Mouse (Mus musculus) gonadal fat pad, adult 2 months (tissue): Measurements from ENCODE around the gene Rab42. TPM values are rescaled to one million over a fixed set of nuclear protein-coding genes. Genes with fewer than 3 reads are reported as not detected.

ENCODE experiments used
- DNase-seq: peaks from one replicate; pipeline ENCODE4 v3.0.0-alpha.2; 2012; ENCODE audit warnings: low read depth
- polyA plus RNA-seq: library from polyadenylated mRNA; depleted of rRNA; stranded (reverse); fragments of >200 nt; gene quantifications from 2 replicates; pipeline ENCODE4 v1.2.3, GENCODE M21; 2012; rRNA removed

The Rab42 gene
- polyA plus RNA-seq: 16.4 and 22.5 TPM in 2 replicates

- DNase-seq: no peak
Measured at GRCm38 (mm10) chr4:132302939-132303479, at the start of gene Rab42. TSS of gene Rab42 (minus strand) at chr4:132303385.

- no peak for DNase-seq
Measured at GRCm38 (mm10) chr4:132352739-132353138, 49.6 kb upstream of the Rab42 start.

DNA sequence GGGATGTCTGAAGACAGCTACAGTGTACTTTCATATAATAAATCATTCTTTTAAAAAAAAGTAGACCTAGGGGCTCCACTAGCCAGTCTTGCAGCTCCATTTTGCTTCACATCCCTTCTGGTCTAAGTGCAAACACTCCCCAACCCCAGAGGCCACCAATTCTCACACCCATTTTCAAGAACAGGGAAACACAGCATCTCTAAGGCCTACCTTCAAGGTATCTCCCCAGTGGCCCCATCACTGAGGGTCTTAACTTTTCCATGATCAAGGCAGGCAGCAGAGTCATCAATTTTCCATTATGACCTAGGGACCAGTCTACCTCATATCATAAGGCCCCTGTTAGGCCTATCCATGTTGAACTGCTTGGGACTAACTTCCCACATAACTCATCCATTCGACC, 48.2 kb upstream of the Rab42 start:
- DNase-seq: no peak

- DNase-seq: no peak
Measured at GRCm38 (mm10) chr4:132350854-132351253, 47.7 kb upstream of the Rab42 start.

GRCm38 (mm10) chr4:132350123-132350740, 47.0 kb upstream of the Rab42 start:
- no peak for DNase-seq

DNA sequence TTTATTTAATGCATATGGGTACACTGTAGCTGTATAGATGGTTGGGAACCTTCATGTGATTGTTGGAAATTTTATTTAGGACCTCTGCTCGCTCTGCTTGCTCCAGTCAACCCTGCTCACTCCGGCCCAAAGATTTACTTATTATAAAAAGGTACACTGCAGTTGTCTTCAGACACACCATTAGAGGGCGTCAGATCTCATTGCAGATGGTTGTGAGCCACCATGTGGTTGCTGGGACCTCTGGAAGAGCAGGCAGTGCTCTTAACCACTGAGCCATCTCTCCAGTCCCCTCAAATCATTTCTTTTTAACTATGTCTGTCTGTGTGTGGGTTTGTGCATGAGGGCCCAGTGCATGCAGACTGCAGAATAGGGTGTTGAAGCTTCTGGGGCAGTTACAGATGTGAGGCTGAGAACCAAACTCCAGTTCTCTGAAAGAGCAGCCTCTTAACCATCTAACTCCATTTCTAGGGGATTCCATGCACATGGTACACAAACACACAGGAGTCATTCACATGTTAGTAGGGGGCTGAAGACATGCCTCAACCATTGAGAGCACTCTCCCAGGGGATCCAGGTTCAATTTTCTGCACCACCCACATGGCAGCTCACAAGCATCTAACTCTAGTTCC, 46.4 kb upstream of the Rab42 start:
- no peak for DNase-seq

- no peak for DNase-seq
Measured at GRCm38 (mm10) chr4:132346661-132347060, 43.5 kb upstream of the Rab42 start.

- DNase-seq: no peak
Measured at GRCm38 (mm10) chr4:132346261-132346660, 43.1 kb upstream of the Rab42 start.

DNA sequence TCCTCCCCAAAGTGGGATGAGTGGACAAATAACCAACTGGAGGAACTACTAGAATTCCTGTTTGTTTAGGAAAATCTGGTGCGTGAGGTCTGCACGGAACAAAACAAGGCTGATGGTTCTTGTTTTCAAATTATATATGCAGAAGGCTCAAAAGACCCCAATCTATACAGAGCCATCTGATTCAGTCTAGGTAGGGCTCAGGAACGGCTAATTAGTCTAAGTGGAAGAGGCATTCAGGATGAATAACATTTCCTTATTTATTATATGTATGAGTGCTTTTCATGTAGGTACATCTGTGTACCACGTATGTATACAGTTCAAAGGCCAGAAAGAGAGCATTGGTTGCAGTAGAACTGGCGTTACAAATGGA, 42.6 kb upstream of the Rab42 start:
- DNase-seq: no peak

DNA sequence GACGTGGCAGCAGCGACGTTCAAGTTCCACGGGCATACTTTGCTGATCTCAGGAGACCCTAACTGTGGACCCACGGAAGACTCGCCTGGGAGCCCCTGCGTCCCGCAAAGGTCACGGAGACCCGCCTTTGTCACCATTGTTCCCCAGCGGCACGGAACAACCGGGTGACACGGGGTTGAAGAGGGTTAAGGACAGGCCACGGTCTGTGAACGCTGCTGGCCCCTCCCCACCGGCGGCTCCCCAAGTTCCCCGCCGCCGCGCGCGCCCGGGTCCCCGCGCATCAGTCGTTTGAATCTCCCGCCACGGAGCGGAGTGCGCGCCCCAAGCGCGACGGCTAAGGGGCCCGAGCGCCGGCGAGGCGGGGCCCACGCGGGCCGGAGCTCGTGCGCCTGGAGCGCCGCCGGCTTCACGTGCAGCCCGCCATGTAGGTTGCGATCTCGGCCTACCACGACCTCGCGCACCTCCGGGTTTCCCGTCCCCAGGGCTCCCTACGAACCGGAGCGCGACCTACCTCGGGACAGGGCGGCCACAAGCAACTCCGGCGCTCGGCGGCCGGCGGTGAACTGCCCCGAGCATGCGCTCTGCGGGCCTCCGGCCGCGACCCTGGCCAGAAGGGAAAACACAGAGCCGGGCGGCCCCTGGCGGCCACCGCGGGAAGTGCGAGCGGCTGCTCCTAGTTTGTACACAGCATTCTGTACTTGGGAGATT, 42.1 kb upstream of the Rab42 start:
- no peak for DNase-seq

DNA sequence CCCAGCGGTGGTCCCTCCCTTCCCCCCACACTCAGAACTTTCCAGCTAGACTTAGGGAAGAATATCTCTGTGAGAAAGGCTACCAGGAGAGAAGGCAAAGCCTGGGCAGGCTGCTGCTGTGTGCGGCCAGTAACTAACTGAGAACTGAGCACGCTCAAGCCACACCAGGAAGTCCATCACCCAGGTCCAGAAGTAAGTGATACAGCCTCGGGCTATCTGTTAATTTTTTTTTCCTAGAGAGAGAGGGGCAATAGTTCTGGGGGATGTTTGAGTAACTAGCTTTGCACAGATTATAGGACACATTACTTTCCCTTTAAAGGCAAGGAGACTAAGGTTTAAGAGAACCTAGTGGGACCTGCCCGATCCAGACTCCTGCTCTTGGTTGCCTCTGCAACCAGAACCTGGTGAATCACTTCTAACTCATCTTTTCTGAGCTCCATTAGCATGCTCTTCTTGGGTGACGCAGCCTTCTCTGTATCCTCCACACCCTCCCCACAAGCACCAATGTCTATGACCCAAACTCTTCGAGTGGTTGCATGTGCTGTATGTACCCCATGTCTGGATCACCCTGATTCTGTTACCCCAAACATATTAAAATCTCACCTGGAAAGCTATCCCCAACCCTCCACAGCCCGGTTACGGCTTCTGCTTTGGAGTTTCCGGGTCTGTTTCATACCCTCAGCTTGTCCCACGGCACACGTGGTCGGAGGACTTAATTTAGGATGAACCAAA, 41.4 kb upstream of the Rab42 start:
- DNase-seq: no peak

DNA sequence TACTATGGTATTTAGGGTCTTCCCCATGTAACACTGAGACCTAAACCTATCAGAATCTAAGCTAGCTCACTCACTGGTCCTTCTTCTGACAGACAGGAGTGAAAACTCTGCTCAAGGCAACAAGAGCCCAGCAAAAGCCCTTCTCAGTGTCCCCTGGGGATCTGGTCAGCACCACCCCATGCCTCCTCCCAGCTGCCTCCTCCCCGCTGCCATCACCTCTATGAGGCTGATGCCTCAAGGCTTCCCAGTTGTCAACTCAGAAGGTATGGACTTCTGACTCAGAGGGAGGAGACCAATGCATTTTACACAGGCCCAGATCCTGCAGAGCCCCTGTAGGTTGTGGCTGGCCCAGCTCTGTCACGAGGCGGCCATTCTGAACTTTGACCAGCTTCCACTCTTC, 38.3 kb upstream of the Rab42 start:
- no peak for DNase-seq

- DNase-seq: no peak
Measured at GRCm38 (mm10) chr4:132338943-132339342, 35.8 kb upstream of the Rab42 start.

GRCm38 (mm10) chr4:132332880-132333279, 29.7 kb upstream of the Rab42 start:
- no peak for DNase-seq

GRCm38 (mm10) chr4:132331960-132332359, 28.8 kb upstream of the Rab42 start:
- no peak for DNase-seq

DNA sequence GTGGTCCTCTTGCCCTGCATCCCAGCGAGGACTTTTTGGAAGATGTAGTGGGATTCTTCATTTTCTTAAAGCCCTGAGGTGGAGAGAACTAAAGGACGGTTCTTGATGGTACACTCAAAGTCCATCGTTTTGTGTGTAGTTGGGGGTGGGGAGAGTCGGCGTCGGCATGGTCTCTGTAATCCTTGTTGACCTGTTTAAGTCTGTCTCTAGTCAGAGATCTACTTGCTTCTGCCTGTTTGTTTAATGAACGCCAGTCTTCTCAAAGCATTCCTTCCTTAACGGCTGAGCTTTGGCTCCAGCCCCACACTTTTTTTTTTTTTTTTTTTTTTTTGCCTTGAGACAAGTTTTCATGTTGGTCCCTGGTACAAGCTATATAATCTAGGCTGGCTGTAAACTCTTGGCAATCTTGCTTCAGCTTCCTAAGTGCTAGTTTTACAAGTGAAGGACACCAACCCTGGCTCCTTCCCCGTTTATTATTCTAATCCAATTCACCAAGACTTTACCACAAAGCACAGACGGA, 26.7 kb upstream of the Rab42 start:
- no peak for DNase-seq

- DNase-seq: no peak
Measured at GRCm38 (mm10) chr4:132329115-132329834, 26.1 kb upstream of the Rab42 start, which contains the start of gene Trnau1ap. TSS of gene Trnau1ap (minus strand) at chr4:132329538.

GRCm38 (mm10) chr4:132328391-132328982, 25.3 kb upstream of the Rab42 start:
- no peak for DNase-seq

DNA sequence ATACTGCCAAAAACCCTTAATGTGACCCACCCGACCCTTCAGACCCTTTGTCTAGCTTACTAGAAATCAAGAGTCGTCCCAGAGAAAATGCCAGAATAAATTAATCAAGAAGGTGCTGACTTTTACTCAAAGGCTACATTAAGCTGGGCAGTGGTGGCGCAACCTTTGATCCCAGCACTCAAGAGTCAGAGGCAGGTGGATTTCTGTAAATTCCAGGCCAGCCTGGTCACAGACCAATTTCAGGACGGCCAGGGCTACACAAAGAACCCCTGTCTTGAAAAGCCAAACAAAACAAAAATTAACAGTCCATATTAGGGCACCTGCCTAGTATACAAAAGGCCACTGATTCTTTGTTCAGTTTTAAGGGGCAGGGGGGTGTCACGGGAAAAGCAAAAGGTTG, 23.3 kb upstream of the Rab42 start:
- no peak for DNase-seq

GRCm38 (mm10) chr4:132315711-132316110, 12.5 kb upstream of the Rab42 start:
- DNase-seq: no peak

DNA sequence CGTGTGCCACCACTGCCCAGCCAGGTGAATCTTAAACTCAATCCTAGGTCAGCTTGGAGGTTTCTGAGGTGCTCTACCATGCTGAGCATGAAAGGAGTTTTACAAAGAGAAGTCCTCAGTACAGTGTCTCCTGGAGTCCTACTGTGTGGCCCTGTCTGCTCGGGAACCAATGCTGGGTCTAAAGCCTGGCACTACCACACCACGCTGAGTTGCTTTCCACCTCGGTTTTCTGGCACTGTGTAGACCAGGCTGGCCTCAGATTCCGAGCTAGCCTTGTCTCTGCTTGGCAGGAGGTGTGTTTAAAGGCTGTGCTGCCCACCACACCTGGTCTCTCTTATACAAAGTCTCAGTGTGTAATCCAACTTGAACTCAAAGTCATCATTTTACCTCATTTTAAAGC, 9.4 kb upstream of the Rab42 start:
- DNase-seq: no peak
